Mouse (Mus musculus) forebrain, embryonic 11.5 days (tissue): ENCODE measurements at regions not wholly inside any gene's neighbourhood (a gene's known extent, or its start where the extent isn't known, plus 50 kb on each side); places are given as distances from the start of the nearest gene placed in this dataset.

Experiments used
- ATAC-seq: fragments of 200-750 bp; cut with Nextera tagmentation; replicated peaks from 2 replicates; pipeline ENCODE4 v1.8.0; 2017; ENCODE audit warnings: moderate TSS enrichment; ENCODE audit not compliant: low FRiP score
- DNase-seq: peaks from one replicate; pipeline ENCODE4 v3.0.0-alpha.2; 2017; ENCODE audit warnings: low spot score
- H3K27ac ChIP-seq: fragments of 300-500 bp; sonication (generic); 2 replicates; pipeline ENCODE4 v1.5.1; 2014; ENCODE audit warnings: low read depth, low read length
- H3K27me3 ChIP-seq: fragments of 300-500 bp; sonication (generic); 2 replicates; pipeline ENCODE4 v1.6.1; 2014; ENCODE audit warnings: mild to moderate bottlenecking, low read length, mixed read lengths; ENCODE audit not compliant: control insufficient read depth, insufficient read depth
- H3K36me3 ChIP-seq: fragments of 300-500 bp; sonication (generic); 2 replicates; pipeline ENCODE4 v1.6.1; 2014; ENCODE audit warnings: mild to moderate bottlenecking, low read length, moderate library complexity, mixed read lengths; ENCODE audit not compliant: control insufficient read depth, insufficient read depth
- H3K4me1 ChIP-seq: fragments of 300-500 bp; sonication (generic); replicated peaks from 2 replicates; pipeline ENCODE4 v1.6.1; 2014; ENCODE audit warnings: low read length, mixed read lengths; ENCODE audit not compliant: control insufficient read depth, insufficient read depth
- H3K4me2 ChIP-seq: fragments of 300-500 bp; sonication (generic); 2 replicates; pipeline ENCODE4 v1.6.1; 2014; ENCODE audit warnings: low read depth, mild to moderate bottlenecking, low read length, moderate library complexity, mixed read lengths; ENCODE audit not compliant: severe bottlenecking
- H3K4me3 ChIP-seq: fragments of 300-500 bp; sonication (generic); 2 replicates; pipeline ENCODE4 v1.5.1; 2014; ENCODE audit warnings: low read depth, low read length
- H3K9ac ChIP-seq: fragments of 300-500 bp; sonication (generic); 2 replicates; pipeline ENCODE4 v1.6.1; 2014; ENCODE audit warnings: low read length
- H3K9me3 ChIP-seq: fragments of 300-500 bp; sonication (generic); 2 replicates; pipeline ENCODE4 v1.6.1; 2016; ENCODE audit warnings: low read length, mixed read lengths; ENCODE audit not compliant: control insufficient read depth
- whole genome bisulfite sequencing: fragments of 180-500 bp; shearing (Covaris S2); extraction: QIAGEN DNeasy Blood & Tissue Kit; methylation state at CpG from one replicate; pipeline ENCODE4 v1.1.7; 2014; 5-methylcytosine and 5-hydroxymethylcytosine counted together

DNA sequence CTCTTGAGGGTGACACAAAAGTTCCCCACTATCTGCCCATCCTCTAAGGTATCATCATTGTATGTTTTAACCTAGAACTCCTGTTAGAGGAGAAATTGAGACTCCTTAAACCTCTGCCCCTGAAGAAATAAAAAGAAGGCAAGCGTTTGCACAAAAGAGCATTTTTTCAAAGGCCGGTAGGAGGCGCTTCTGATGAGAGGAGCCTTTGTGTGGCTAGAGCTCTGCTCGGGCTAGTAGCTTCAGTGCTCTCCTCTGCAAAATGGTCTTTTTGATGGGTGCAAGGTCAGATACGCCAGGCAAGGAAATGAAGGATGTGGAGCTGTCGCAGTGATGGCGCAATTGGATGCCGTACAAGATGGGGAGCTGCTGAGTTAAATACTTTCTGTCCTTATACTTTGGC lies 649.0 kb downstream of the Dhx35 start:
- Histone ChIP-seq H3K9ac (no peak overlapping the region), H3K4me2 (no peak overlapping the region), H3K4me1 (no peaks in the 10 kb centered on the region), H3K27ac (no peak overlapping the region), H3K27me3 (no peaks in the 10 kb centered on the region), H3K4me3 (no peak overlapping the region), H3K9me3 (no peaks in the 10 kb centered on the region), H3K36me3 (no peaks in the 10 kb centered on the region)
- 20% methylated on average over 8 of the region's 8 CpGs for WGBS
- ATAC-seq, result peak; percentile 64
- no peak for DNase-seq

DNA sequence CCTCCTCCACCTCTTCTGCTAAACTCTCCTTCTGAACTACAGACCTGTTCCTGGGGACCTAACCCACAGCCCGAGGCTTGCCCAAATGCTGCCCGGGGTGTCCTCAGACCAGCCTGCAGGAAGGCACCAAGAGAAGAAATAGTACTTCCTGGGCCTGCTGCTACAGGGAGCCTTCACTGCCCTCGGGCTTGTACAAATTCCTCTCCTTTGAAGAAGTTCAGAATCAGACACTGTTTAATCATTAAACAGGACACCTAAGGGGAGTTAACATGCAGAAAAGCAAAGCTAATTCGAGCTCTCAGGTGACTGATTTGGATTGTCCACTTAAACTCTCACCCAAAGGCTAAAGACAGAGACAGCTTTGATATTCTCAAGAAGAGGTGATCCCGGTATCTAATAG lies 651.8 kb downstream of the Dhx35 start:
- 82% methylated on average over 5 of the region's 5 CpGs for WGBS
- DNase-seq (no peak), ATAC-seq (no peak)
- Histone ChIP-seq H3K4me2 (no peak overlapping the region), H3K4me1 (no peaks in the 10 kb centered on the region), H3K27ac (no peak overlapping the region), H3K27me3 (no peaks in the 10 kb centered on the region), H3K9ac (no peak overlapping the region), H3K36me3 (no peaks in the 10 kb centered on the region), H3K9me3 (no peaks in the 10 kb centered on the region), H3K4me3 (no peak overlapping the region)

DNA sequence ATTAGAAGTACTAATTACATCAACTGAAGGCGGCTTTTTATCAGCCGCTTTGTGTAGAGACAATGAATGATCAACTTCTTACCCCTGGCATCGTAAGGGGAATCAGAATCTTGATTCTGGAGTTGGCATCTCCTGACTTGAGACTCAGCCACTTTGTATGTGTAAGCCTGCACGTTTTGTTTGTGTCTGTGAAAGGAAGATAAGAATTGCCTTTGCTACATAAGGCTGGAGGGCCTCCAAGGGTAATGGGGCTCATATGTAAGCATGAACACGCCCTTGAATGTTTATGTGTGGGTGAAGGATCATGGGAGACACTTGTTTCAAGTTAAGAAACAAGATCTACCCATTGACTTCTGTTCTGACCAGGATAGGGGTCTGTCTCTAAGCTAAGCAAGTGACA lies 652.3 kb downstream of the Dhx35 start:
- Histone ChIP-seq H3K4me1 (no peaks in the 10 kb centered on the region), H3K9ac (no peak overlapping the region), H3K27ac (no peak overlapping the region), H3K9me3 (no peaks in the 10 kb centered on the region), H3K4me2 (no peak overlapping the region), H3K36me3 (no peaks in the 10 kb centered on the region), H3K4me3 (no peak overlapping the region), H3K27me3 (no peaks in the 10 kb centered on the region)
- DNase-seq, result no peak
- WGBS, result 86% methylated on average over 5 of the region's 5 CpGs
- no peak for ATAC-seq

DNA sequence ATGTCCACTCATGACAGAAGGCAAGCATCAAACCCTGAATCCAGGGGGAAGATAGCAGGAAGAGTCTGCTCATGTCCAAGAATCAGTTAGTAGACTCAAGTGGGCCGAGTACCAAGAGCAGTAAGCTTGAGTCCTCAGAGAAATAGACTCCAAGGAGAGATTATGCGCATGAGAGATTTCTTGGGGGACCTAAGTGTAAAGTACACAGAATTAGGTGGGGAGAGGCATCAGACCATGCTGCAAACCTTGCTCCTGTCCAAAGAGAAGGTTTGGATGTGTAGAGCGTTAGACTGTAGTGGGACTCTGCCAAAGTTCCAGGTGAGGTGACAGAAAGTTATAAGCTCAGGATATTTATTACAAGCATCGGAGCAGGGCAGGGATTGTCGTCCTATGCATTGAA lies 654.4 kb downstream of the Dhx35 start:
- WGBS, result 90% methylated on average over 5 of the region's 5 CpGs
- H3K27ac ChIP-seq, result no peak overlapping the region
- no peak overlapping the region for H3K4me2 ChIP-seq
- no peak overlapping the region for H3K4me3 ChIP-seq
- no peaks in the 10 kb centered on the region for H3K4me1 ChIP-seq
- H3K9me3 ChIP-seq, result no peaks in the 10 kb centered on the region
- H3K27me3 ChIP-seq, result no peaks in the 10 kb centered on the region
- DNase-seq, result no peak
- no peaks in the 10 kb centered on the region for H3K36me3 ChIP-seq
- no peak overlapping the region for H3K9ac ChIP-seq
- no peak for ATAC-seq

DNA sequence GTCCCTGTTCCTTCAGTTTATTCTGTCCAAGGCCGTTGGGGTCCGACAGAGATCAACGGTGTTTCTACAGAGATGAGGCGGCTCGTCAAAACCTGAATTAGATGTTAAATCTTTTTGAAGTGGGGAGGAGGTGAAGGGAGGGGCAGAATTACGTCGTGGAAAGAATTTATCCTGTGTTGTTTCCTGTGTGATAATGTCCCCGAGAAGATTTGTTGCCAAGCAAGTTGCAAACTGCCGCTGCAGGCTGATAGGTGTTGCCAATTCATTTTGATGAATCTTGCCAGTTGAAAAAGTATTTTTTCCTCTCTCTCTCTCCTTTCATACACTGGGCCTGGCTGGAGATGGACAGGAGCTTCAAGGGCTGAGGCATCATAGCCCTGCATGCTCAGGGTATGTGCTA lies 656.8 kb downstream of the Dhx35 start:
- H3K36me3 ChIP-seq, result no peaks in the 10 kb centered on the region
- H3K4me3 ChIP-seq, result no peak overlapping the region
- H3K27ac ChIP-seq, result no peak overlapping the region
- no peaks in the 10 kb centered on the region for H3K9me3 ChIP-seq
- H3K4me1 ChIP-seq, result no peaks in the 10 kb centered on the region
- ATAC-seq, result no peak
- no peaks in the 10 kb centered on the region for H3K27me3 ChIP-seq
- DNase-seq, result no peak
- H3K4me2 ChIP-seq, result no peak overlapping the region
- 87% methylated on average over 9 of the region's 9 CpGs for WGBS
- no peak overlapping the region for H3K9ac ChIP-seq

DNA sequence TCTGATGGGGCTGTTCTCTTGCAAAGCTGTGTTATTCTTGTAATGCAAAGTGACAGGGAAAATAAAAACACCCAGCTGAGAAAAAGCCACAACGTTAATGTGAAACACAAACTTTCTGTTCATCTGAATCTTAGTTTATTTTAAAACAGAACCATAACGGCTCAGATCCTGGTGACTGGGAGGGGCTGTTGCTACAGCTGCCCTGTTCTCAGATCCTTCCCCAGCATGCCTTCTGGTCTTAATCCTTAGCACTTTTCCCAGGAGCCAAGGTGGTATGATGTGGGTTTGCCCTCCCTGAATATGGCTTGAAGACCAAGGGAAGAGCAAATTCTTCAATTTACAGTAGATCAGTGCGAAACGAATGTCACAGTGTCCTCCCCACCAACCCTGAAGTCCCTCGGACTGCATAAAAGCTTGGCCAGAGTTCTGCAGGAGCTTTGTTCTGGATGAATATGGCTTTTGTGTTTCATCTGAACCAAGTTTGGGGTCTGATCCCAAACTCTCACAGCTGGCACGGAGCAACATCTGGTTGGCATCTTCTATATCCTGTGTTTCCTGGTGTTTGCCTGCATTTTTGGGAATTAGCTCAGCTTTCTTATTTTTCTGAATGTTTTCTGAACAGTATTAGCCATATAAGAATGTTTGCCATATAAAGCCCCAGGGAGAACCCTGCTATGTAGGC lies 686.9 kb downstream of the Dhx35 start:
- H3K4me3 ChIP-seq, result no peak overlapping the region
- H3K4me1 ChIP-seq, result no peaks in the 10 kb centered on the region
- H3K9ac ChIP-seq, result no peak overlapping the region
- H3K27ac ChIP-seq, result no peak overlapping the region
- DNase-seq (no peak), ATAC-seq (no peak)
- H3K36me3 ChIP-seq, result no peaks in the 10 kb centered on the region
- H3K4me2 ChIP-seq, result no peak overlapping the region
- no peaks in the 10 kb centered on the region for H3K9me3 ChIP-seq
- WGBS, result 82% methylated on average over 6 of the region's 6 CpGs
- no peaks in the 10 kb centered on the region for H3K27me3 ChIP-seq

DNA sequence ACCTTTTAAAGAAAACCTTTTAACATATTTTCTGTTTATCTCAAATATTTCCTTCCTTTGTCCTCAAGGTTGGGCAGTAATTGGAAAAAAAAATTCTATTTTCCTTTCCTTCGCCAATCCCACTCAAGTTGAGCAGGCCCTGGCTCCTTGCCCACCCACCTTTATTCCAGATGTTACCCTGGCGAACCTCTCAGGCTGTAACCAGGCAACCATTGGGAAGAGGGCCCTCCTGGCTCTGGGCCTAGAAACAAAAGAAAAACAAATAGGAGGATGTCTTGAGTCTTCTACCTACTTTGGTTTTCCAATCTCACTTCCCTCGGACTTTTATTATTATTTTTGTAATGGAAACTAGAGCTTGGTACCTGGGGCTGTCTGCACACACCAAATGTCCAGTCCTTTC lies 696.5 kb downstream of the Dhx35 start:
- H3K36me3 ChIP-seq, result no peaks in the 10 kb centered on the region
- no peaks in the 10 kb centered on the region for H3K4me1 ChIP-seq
- ATAC-seq (no peak), DNase-seq (no peak)
- no peaks in the 10 kb centered on the region for H3K9me3 ChIP-seq
- 75% methylated on average over 3 of the region's 3 CpGs for WGBS
- no peak overlapping the region for H3K27ac ChIP-seq
- no peak overlapping the region for H3K4me2 ChIP-seq
- H3K9ac ChIP-seq, result no peak overlapping the region
- H3K4me3 ChIP-seq, result no peak overlapping the region
- H3K27me3 ChIP-seq, result no peaks in the 10 kb centered on the region

DNA sequence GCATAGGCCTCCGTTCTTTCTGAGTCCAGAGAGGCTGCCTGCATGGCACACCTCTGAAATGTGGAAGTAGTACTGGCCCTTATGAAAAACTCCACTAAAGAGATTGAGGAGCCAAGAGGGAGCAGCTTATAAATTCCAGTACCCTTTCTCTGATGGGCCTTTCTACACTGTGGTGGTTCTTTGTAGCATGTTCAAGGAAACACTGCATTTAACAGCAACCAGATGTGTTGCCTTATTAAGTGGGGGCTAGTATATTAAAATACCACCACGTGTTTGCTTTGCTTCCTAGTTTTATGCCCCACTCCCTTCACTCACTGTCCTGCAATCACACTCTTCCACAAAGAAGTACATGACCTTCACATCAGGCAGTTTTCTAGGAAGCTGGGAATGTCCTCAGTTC lies 704.1 kb downstream of the Dhx35 start:
- Histone ChIP-seq H3K27ac (no peak overlapping the region), H3K27me3 (no peaks in the 10 kb centered on the region), H3K9ac (no peak overlapping the region), H3K9me3 (no peaks in the 10 kb centered on the region), H3K36me3 (no peaks in the 10 kb centered on the region), H3K4me2 (no peak overlapping the region), H3K4me1 (no peaks in the 10 kb centered on the region), H3K4me3 (no peak overlapping the region)
- 75% methylated on average over 2 of the region's 2 CpGs for WGBS
- ATAC-seq (no peak), DNase-seq (no peak)

DNA sequence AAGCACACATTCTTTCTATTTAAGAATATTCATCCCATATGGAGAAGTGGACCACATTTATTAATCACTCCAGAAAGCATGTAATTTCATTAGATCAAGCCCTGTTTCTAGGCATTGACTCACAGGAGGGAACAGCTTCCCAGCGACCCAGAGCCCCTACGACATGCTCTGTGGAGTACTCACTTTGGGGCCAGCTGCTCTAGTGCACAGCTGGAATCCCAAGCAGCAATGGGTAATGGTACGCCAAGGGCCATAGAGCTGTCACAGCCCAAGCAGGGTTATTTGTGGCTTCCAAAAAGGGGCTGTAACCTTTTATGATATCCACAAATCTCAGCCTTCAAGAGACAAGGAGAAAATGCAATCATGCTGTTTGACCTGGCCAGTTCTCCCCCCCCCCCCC lies 706.4 kb downstream of the Dhx35 start:
- Histone ChIP-seq H3K36me3 (no peaks in the 10 kb centered on the region), H3K9ac (no peak overlapping the region), H3K27ac (no peak overlapping the region), H3K4me3 (no peak overlapping the region), H3K27me3 (no peaks in the 10 kb centered on the region), H3K4me1 (no peaks in the 10 kb centered on the region), H3K4me2 (no peak overlapping the region), H3K9me3 (no peaks in the 10 kb centered on the region)
- DNase-seq (no peak), ATAC-seq (no peak)
- 53% methylated on average over 3 of the region's 3 CpGs for WGBS
